ENCODE assay signal across 8 mouse cellular contexts in the genomic region with DNA sequence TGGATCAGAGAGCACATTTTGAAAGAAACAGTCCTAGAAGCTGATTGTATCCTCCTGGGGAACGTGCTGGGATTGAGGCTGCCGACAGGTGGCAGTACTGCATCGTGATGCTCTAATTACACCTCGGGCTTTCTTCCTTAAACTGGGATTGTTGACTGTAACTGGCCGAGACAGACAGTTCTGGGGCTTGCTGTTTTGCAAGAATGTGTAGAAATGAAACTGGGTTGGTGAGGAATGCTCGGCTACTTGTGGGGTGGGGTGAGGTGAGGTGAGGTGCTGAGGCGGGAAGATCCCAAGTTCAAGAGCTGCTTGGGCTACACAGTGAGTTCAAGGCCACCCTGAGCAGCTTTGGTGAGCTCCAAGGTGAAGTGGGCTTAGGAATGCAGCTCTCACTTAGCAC. TPM values are rescaled to one million over a fixed set of nuclear protein-coding genes. Genes with fewer than 3 reads are reported as not detected.
DNase-seq lines count a peak whose midpoint lies in the region; TF ChIP-seq lines count a peak whose summit lies in the region.

No protein-coding gene starts in this region.

- no peaks in the 10 kb centered on the region for H3K9me3 ChIP-seq in ES-Bruce4 (replicated peaks; ENCODE audit: control insufficient read depth, insufficient read depth, low read length, poor library complexity, severe bottlenecking)

- no peak overlapping the region for H3K9ac ChIP-seq in ES-Bruce4 (ENCODE audit: low read depth, poor library complexity, severe bottlenecking)

- under 1% methylated on average over 7 of the region's 7 CpGs for WGBS in lung, adult 2 months
- 5% methylated on average over 7 of the region's 7 CpGs for WGBS in olfactory bulb, adult 2 months

- no peaks in the 10 kb centered on the region for H3K4me1 ChIP-seq in ES-Bruce4 (ENCODE audit: control insufficient read depth, insufficient read depth, low read length)
- peaks cover 17% of the 10 kb centered on the region for H3K4me1 ChIP-seq in brown adipose tissue, adult 24 weeks (ENCODE audit: control insufficient read depth, insufficient read depth, insufficient read length, low read length)
- H3K4me1 ChIP-seq in lung, adult 2 months (ENCODE audit: control insufficient read depth, insufficient read depth, low read length): 0 out of 2 replicates have a peak, but pooled peaks cover 2% of the 10 kb centered on the region
- H3K4me1 ChIP-seq in olfactory bulb, adult 2 months (ENCODE audit: control insufficient read depth, insufficient read depth, low read length): no peaks in the 10 kb centered on the region; the same call in 1 of the 2 replicates

- no peak for TF ChIP-seq POLR2A in ES-Bruce4 (IDR thresholded peaks at IDR 0.05; ENCODE audit: insufficient read depth, low read length)
- no peak for TF ChIP-seq POLR2A in lung, adult 2 months (IDR thresholded peaks at IDR 0.05; ENCODE audit: borderline replicate concordance, extremely low read depth, low read depth, low read length)
- no peak for TF ChIP-seq POLR2A in olfactory bulb, adult 2 months (IDR thresholded peaks at IDR 0.05; ENCODE audit: insufficient read depth, low read depth, low read length)

- TF ChIP-seq EP300 in ES-Bruce4 (IDR thresholded peaks at IDR 0.05; ENCODE audit: insufficient read depth, low read depth, low read length): 0 out of 2 replicates have a peak, but pooled peaks have one; percentile 19

- H3K4me3 ChIP-seq in ES-Bruce4 (ENCODE audit: low read depth, low read length): no peak overlapping the region
- no peak overlapping the region for H3K4me3 ChIP-seq in brown adipose tissue, adult 24 weeks (ENCODE audit: insufficient read depth, low read depth, low read length)
- H3K4me3 ChIP-seq in lung, adult 2 months (replicated peaks; ENCODE audit: extremely low read depth, low read depth, low read length): no peak overlapping the region
- no peak overlapping the region for H3K4me3 ChIP-seq in olfactory bulb, adult 2 months (ENCODE audit: insufficient read depth, low read depth, low read length)

- intact Hi-C loops in heart, postnatal 14 days (cut with DNase I): loop anchor here (2.0 to 5.0 kb wide), 3 partner anchors 123 to 287 kb away; no protein-coding TSS in a partner anchor

- H3K36me3 ChIP-seq in ES-Bruce4 (ENCODE audit: control insufficient read depth, insufficient read depth, low read length, poor library complexity, severe bottlenecking): no peaks in the 10 kb centered on the region

- peak; percentile 89 for TF ChIP-seq CTCF in ES-Bruce4 (IDR thresholded peaks at IDR 0.05; ENCODE audit: low read depth, low read length)
- peak; percentile 98 for TF ChIP-seq CTCF in lung, adult 2 months (IDR thresholded peaks at IDR 0.05; ENCODE audit: insufficient read depth, low read length)
- TF ChIP-seq CTCF in olfactory bulb, adult 2 months (IDR thresholded peaks at IDR 0.05; ENCODE audit: insufficient read depth, low read depth, low read length): peak; percentile 39; the same call in 1 of the 2 replicates

- DNase-seq in fat pad, adult 2 months (ENCODE audit: extremely low read depth, low read depth, low spot score): peak; percentile 75
- peak; percentile 86 for DNase-seq in heart, postnatal 14 days
- DNase-seq in layer of hippocampus, adult 11-12 months (ENCODE audit: low spot score): peak; percentile 74
- DNase-seq in lung, adult 2 months: peak; percentile 70
- peak; percentile 22 to 66 for DNase-seq in thymus, postnatal 10 days (ENCODE audit: low spot score in 2 of 2)

- H3K27me3 ChIP-seq in ES-Bruce4 (ENCODE audit: control insufficient read depth, insufficient read depth, low read length, poor library complexity, severe bottlenecking): no peaks in the 10 kb centered on the region

- no peak overlapping the region for H3K27ac ChIP-seq in ES-Bruce4 (ENCODE audit: insufficient read depth, low read length)
- peak overlapping the region; percentile 32; the same call in 1 of the 2 replicates for H3K27ac ChIP-seq in brown adipose tissue, adult 24 weeks (replicated peaks; ENCODE audit: low read depth, low read length)
- H3K27ac ChIP-seq in olfactory bulb, adult 2 months (ENCODE audit: insufficient read depth, low read depth, low read length): no peak overlapping the region

RNA-seq across cellular contexts. Expression of a gene that starts 55.7 kb away (rescaled TPM):
- 0.50 and 0.55 TPM in 2 replicates for polyA plus RNA-seq in ES-Bruce4 (2011; ENCODE audit: insufficient read depth, insufficient read length, low read depth, missing spikeins)
- not detected in 2 replicates for polyA plus RNA-seq in brown adipose tissue, adult 24 weeks (2012; ENCODE audit: insufficient read depth, insufficient read length, missing spikeins)
- not detected for total RNA-seq in heart, postnatal 14 days (2021)
- 8.2 and 9.6 TPM in 2 replicates for polyA plus RNA-seq in lung, adult 2 months (2012; rRNA removed)
- not detected in 2 replicates for polyA plus RNA-seq in olfactory bulb, adult 2 months (2012; ENCODE audit: insufficient read depth, insufficient read length, low replicate concordance, missing spikeins)

Comparison
In these comparisons a context has a peak if more than half of its experiments do, and no peak if none do; other contexts are left out.
1. CTCF ChIP-seq: peak in every context shown above with its lines; median percentile 98 in lung, adult 2 months; 89 in ES-Bruce4; 39 in olfactory bulb, adult 2 months.